Mouse (Mus musculus): ENCODE results near the gene Slfn5.
"Not testable (repeated sequence)": the region's sequence is repeated elsewhere in the genome, so short reads cannot be mapped to it uniquely, and the experiment has no call there.

- not testable (repeated sequence) for TF ChIP-seq CTCF (IDR thresholded peaks at IDR 0.05; ENCODE audit: extremely low read depth, insufficient read depth, insufficient read length, insufficient replicate concordance); POLR2A (IDR thresholded peaks at IDR 0.05; ENCODE audit: low read depth, low read length)
Observed at GRCm38 (mm10) chr11:82931161-82931560, 20.0 kb upstream of the Slfn5 start.

Data from spleen, adult 2 months (tissue).